Mouse (Mus musculus) spleen, postnatal 4 days (tissue): ENCODE results near the gene Adora2a.
"Not testable (repeated sequence)": the region's sequence is repeated elsewhere in the genome, so short reads cannot be mapped to it uniquely, and the experiment has no call there.

Source experiments
- DNase-seq, 2 experiments: peaks; one replicate each; pipeline ENCODE4 v3.0.0; 2022; ENCODE audit warnings: low spot score in 2 of 2

Adora2a gene

GRCm38 (mm10) chr10:75314190-75314980 lies 2.3 kb upstream of the Adora2a start:
- no peak for DNase-seq

- no peak for DNase-seq
Measured at GRCm38 (mm10) chr10:75315756-75316155, 921 bp upstream of the Adora2a start.

GRCm38 (mm10) chr10:75316472-75316871 lies 205 bp upstream of the Adora2a start:
- DNase-seq, result no peak

GRCm38 (mm10) chr10:75316908-75317761 lies 458 bp downstream of the Adora2a start:
- peak; percentile 70 to 90 for DNase-seq

- no peak for DNase-seq
Measured at GRCm38 (mm10) chr10:75318206-75318605, 1.5 kb downstream of the Adora2a start.

- no peak for DNase-seq
Measured at GRCm38 (mm10) chr10:75320321-75320720, 3.6 kb downstream of the Adora2a start.

GRCm38 (mm10) chr10:75322966-75323365 lies 6.3 kb downstream of the Adora2a start:
- no peak for DNase-seq

GRCm38 (mm10) chr10:75323986-75324385 lies 7.3 kb downstream of the Adora2a start:
- DNase-seq, result no peak

GRCm38 (mm10) chr10:75324391-75324790 lies 7.7 kb downstream of the Adora2a start:
- DNase-seq, result no peak

- DNase-seq, result no peak
Measured at GRCm38 (mm10) chr10:75325821-75326220, 9.1 kb downstream of the Adora2a start.

GRCm38 (mm10) chr10:75326553-75326952 lies 9.9 kb downstream of the Adora2a start:
- DNase-seq, result peak in 1 of 2 experiments; percentile 52

GRCm38 (mm10) chr10:75327081-75327480 lies 10.4 kb downstream of the Adora2a start:
- no peak for DNase-seq

GRCm38 (mm10) chr10:75328201-75328704 lies 11.6 kb downstream of the Adora2a start:
- no peak for DNase-seq

- no peak for DNase-seq
Measured at GRCm38 (mm10) chr10:75332268-75332667, 15.6 kb downstream of the Adora2a start.

- DNase-seq, result no peak
Measured at GRCm38 (mm10) chr10:75333176-75333776, 16.6 kb downstream of the Adora2a start.

- DNase-seq, result no peak
Measured at GRCm38 (mm10) chr10:75334175-75334574, 17.5 kb downstream of the Adora2a start.

- no peak for DNase-seq
Measured at GRCm38 (mm10) chr10:75335075-75335474, 18.4 kb downstream of the Adora2a start.

GRCm38 (mm10) chr10:75337231-75337630 lies 20.6 kb downstream of the Adora2a start:
- DNase-seq, result no peak

GRCm38 (mm10) chr10:75338852-75339251 lies 22.2 kb downstream of the Adora2a start:
- no peak for DNase-seq

GRCm38 (mm10) chr10:75339377-75339776 lies 22.7 kb downstream of the Adora2a start:
- DNase-seq, result no peak

GRCm38 (mm10) chr10:75341936-75342335 lies 25.3 kb downstream of the Adora2a start:
- no peak for DNase-seq

- not testable (repeated sequence) for DNase-seq
Measured at GRCm38 (mm10) chr10:75344563-75344962, 27.9 kb downstream of the Adora2a start.
